Mouse (Mus musculus) bone marrow, adult 2 months (tissue): ENCODE measurements around the gene L3mbtl1.

Experiments used
- CTCF ChIP-seq: fragments of 200-500 bp; IDR thresholded peaks from 2 replicates; pipeline ENCODE4 v1.5.1; 2011; ENCODE audit warnings: low read length, control low read depth; ENCODE audit not compliant: control insufficient read depth, insufficient read depth
- POLR2A ChIP-seq: fragments of 200-500 bp; IDR thresholded peaks from 2 replicates; pipeline ENCODE4 v1.6.1; 2011; ENCODE audit warnings: low read depth, mild to moderate bottlenecking, control low read depth, low read length, borderline replicate concordance; ENCODE audit not compliant: control insufficient read depth

DNA sequence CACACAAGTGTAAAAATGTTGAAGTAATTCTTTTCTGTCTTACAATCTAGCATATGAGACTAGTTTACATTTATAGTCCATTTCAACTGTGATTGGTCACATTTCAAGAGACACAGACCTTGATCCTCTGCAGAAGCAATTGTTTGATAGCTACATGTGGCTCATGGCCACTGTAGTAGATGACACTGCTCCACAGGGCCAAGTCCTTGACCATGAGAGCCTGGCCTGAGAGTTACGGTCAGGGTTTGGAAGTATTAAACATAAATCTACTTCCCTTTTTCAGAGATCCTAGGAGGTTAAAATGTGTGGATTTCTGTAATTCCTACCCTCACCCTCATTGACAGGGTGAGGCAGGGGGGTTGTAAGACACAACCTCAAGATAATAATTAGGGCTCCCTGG is 57.8 kb downstream of the L3mbtl1 start:
- TF ChIP-seq CTCF (no peak), POLR2A (no peak)
